Mouse (Mus musculus) stomach, postnatal 0 days (tissue): ENCODE data around the gene Pi4k2a. TPM values are rescaled to one million over a fixed set of nuclear protein-coding genes. Genes with fewer than 3 reads are reported as not detected.

Experiments
- ATAC-seq: fragments of 200-750 bp; cut with Nextera tagmentation; 2 replicates; pipeline ENCODE4 v1.8.0; 2017; ENCODE audit not compliant: low FRiP score, low TSS enrichment
- DNase-seq: peaks from one replicate; pipeline ENCODE4 v3.0.0-alpha.2; 2016; ENCODE audit warnings: low spot score
- H3K27ac ChIP-seq: fragments of 300-500 bp; sonication (generic); replicated peaks from 2 replicates; pipeline ENCODE4 v1.5.1; 2014; ENCODE audit warnings: mild to moderate bottlenecking, control low read depth
- H3K27me3 ChIP-seq: fragments of 300-500 bp; sonication (generic); 2 replicates; pipeline ENCODE4 v1.6.1; 2014; ENCODE audit warnings: low read length; ENCODE audit not compliant: control insufficient read depth, insufficient read depth
- H3K36me3 ChIP-seq: fragments of 300-500 bp; sonication (generic); 2 replicates; pipeline ENCODE4 v1.6.1; 2014; ENCODE audit warnings: low read length, mixed read lengths; ENCODE audit not compliant: control insufficient read depth, insufficient read depth
- H3K4me1 ChIP-seq: fragments of 300-500 bp; sonication (generic); replicated peaks from 2 replicates; pipeline ENCODE4 v1.6.1; 2014; ENCODE audit warnings: antibody characterized with exemption; ENCODE audit not compliant: control insufficient read depth, insufficient read depth
- H3K4me2 ChIP-seq: fragments of 300-500 bp; sonication (generic); replicated peaks from 2 replicates; pipeline ENCODE4 v1.6.1; 2014; ENCODE audit warnings: low read depth, mild to moderate bottlenecking, control low read depth, moderate library complexity
- H3K4me3 ChIP-seq: fragments of 300-500 bp; sonication (generic); 2 replicates; pipeline ENCODE4 v1.5.1; 2014; ENCODE audit warnings: low read depth, low read length, control low read depth
- H3K9ac ChIP-seq: fragments of 300-500 bp; sonication (generic); 2 replicates; pipeline ENCODE4 v1.6.1; 2014; ENCODE audit warnings: mild to moderate bottlenecking, low read length, control low read depth, mixed read lengths
- H3K9me3 ChIP-seq: fragments of 300-500 bp; sonication (generic); 2 replicates; pipeline ENCODE4 v1.6.1; 2016; ENCODE audit warnings: low read length; ENCODE audit not compliant: control insufficient read depth
- CTCF ChIP-seq: IDR thresholded peaks from 2 replicates; pipeline ENCODE4 v1.5.1; 2016; ENCODE audit warnings: antibody characterized with exemption, low read depth, mild to moderate bottlenecking, moderate library complexity
- EP300 ChIP-seq: optimal IDR thresholded peaks from 2 replicates; pipeline ENCODE3; 2016; ENCODE audit warnings: antibody characterized with exemption
- WGBS: fragments of 180-500 bp; shearing (Covaris S2); extraction: QIAGEN DNeasy Blood & Tissue Kit; methylation state at CpG from one replicate; pipeline ENCODE4 v1.1.7; 2014; 5-methylcytosine and 5-hydroxymethylcytosine counted together
- polyA plus RNA-seq: library from polyadenylated mRNA; unstranded; fragments of >200 nt; fragmentation: Nextera tagmentation; extraction: Ambion mirVana; gene quantifications from 2 replicates; pipeline ENCODE4 v1.2.1, GENCODE M21; 2015

The Pi4k2a gene
- polyA plus RNA-seq, 1 experiment from 2014 or later, result 21.6 TPM

GRCm38 (mm10) chr19:42139724-42140517 is 49.7 kb downstream of the Pi4k2a start:
- no peak overlapping the region for H3K4me3 ChIP-seq
- no peak overlapping the region for H3K9ac ChIP-seq
- DNase-seq, result no peak
- no peak for TF ChIP-seq CTCF
- no peak for TF ChIP-seq EP300
- no peaks in the 10 kb centered on the region for H3K27me3 ChIP-seq
- peak; percentile 11; the same call in 1 of the 2 replicates for ATAC-seq
- no peaks in the 10 kb centered on the region for H3K36me3 ChIP-seq
- H3K4me2 ChIP-seq, result no peak overlapping the region
- WGBS, result 68% methylated on average over 5 of the region's 5 CpGs
- 0 out of 2 replicates have a peak, but pooled peaks cover 2% of the 10 kb centered on the region for H3K4me1 ChIP-seq
- H3K27ac ChIP-seq, result no peak overlapping the region
- no peaks in the 10 kb centered on the region for H3K9me3 ChIP-seq

- whole genome bisulfite sequencing, result 75% methylated on average over 3 of the region's 3 CpGs
Measured at GRCm38 (mm10) chr19:42141998-42142397, 51.7 kb downstream of the Pi4k2a start.

GRCm38 (mm10) chr19:42142757-42143156 is 52.5 kb downstream of the Pi4k2a start:
- WGBS, result 71% methylated on average over 2 of the region's 2 CpGs
- DNase-seq, result no peak
- Histone ChIP-seq H3K9ac (no peak overlapping the region), H3K9me3 (no peaks in the 10 kb centered on the region), H3K27me3 (no peaks in the 10 kb centered on the region), H3K4me3 (no peak overlapping the region), H3K27ac (no peak overlapping the region), H3K36me3 (no peaks in the 10 kb centered on the region), H3K4me1 (0 out of 2 replicates have a peak, but pooled peaks cover 6% of the 10 kb centered on the region), H3K4me2 (no peak overlapping the region)
- TF ChIP-seq CTCF, result no peak
- TF ChIP-seq EP300, result no peak
- no peak for ATAC-seq

More at GRCm38 (mm10) chr19:42141998-42142397, 51.7 kb downstream of the Pi4k2a start:
- Histone ChIP-seq H3K36me3 (no peaks in the 10 kb centered on the region), H3K4me3 (no peak overlapping the region), H3K9ac (no peak overlapping the region), H3K4me2 (no peak overlapping the region), H3K27me3 (no peaks in the 10 kb centered on the region), H3K4me1 (0 out of 2 replicates have a peak, but pooled peaks cover 6% of the 10 kb centered on the region), H3K9me3 (no peaks in the 10 kb centered on the region), H3K27ac (no peak overlapping the region)
- DNase-seq (no peak), ATAC-seq (no peak)
- TF ChIP-seq CTCF, result no peak

- H3K27ac ChIP-seq, result peak overlapping the region; percentile 63; the same call in 1 of the 2 replicates
- H3K4me1 ChIP-seq, result 0 out of 2 replicates have a peak, but pooled peaks cover 6% of the 10 kb centered on the region
- no peak for DNase-seq
- TF ChIP-seq EP300 (no peak), CTCF (no peak)
- H3K9me3 ChIP-seq, result no peaks in the 10 kb centered on the region
- H3K27me3 ChIP-seq, result no peaks in the 10 kb centered on the region
- H3K9ac ChIP-seq, result no peak overlapping the region
- no peaks in the 10 kb centered on the region for H3K36me3 ChIP-seq
- WGBS, result 40% methylated on average over 6 of the region's 6 CpGs
- H3K4me2 ChIP-seq, result no peak overlapping the region
- no peak overlapping the region for H3K4me3 ChIP-seq
- no peak for ATAC-seq
Measured at GRCm38 (mm10) chr19:42144067-42144466, 53.8 kb downstream of the Pi4k2a start.

GRCm38 (mm10) chr19:42144541-42145167 is 54.4 kb downstream of the Pi4k2a start:
- no peaks in the 10 kb centered on the region for H3K36me3 ChIP-seq
- 18% methylated on average over 8 of the region's 8 CpGs for WGBS
- H3K9ac ChIP-seq, result no peak overlapping the region
- H3K4me3 ChIP-seq, result no peak overlapping the region
- no peaks in the 10 kb centered on the region for H3K27me3 ChIP-seq
- H3K4me1 ChIP-seq, result peaks cover 9% of the 10 kb centered on the region
- H3K9me3 ChIP-seq, result no peaks in the 10 kb centered on the region
- DNase-seq (peak; percentile 87), ATAC-seq (no peak)
- TF ChIP-seq CTCF, result peak; percentile 85
- TF ChIP-seq EP300, result no peak
- peak overlapping the region; percentile 84 for H3K27ac ChIP-seq
- no peak overlapping the region for H3K4me2 ChIP-seq

DNA sequence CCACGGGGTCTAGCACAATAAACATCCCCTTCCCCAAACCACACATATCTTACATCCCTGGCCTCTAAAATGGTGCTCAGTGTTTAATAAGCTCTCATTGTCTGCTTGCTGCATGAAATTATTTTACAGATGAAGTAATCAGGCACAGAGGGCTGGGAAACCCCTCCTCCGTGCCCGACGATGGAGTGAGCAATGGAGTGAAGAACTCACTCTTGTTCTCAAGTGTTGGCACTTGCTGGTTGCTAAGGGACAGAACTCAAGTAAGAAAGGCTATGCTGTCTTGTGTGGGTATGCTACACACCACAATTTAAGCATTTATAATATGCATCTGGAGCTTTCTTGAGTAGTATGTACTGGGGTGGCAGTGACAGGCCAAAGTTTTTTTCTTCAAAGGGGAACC is 54.9 kb downstream of the Pi4k2a start:
- Histone ChIP-seq H3K36me3 (no peaks in the 10 kb centered on the region), H3K4me1 (peaks cover 12% of the 10 kb centered on the region), H3K9me3 (no peaks in the 10 kb centered on the region), H3K4me2 (no peak overlapping the region), H3K27me3 (no peaks in the 10 kb centered on the region), H3K27ac (peak overlapping the region; percentile 84), H3K4me3 (no peak overlapping the region), H3K9ac (no peak overlapping the region)
- DNase-seq, result no peak
- 47% methylated on average over 4 of the region's 4 CpGs for WGBS
- ATAC-seq, result no peak
- TF ChIP-seq EP300 (no peak), CTCF (no peak)
